Mouse (Mus musculus) lung, embryonic 16.5 days (tissue): Measurements from ENCODE around the gene Ak7. TPM values are rescaled to one million over a fixed set of nuclear protein-coding genes. Genes with fewer than 3 reads are reported as not detected.

Experiments
- ATAC-seq: fragments of 200-750 bp; cut with Nextera tagmentation; 2 replicates; pipeline ENCODE4 v1.8.0; 2017; ENCODE audit warnings: low read depth, mild to moderate bottlenecking, moderate library complexity
- H3K27ac ChIP-seq: fragments of 300-500 bp; sonication (generic); 2 replicates; pipeline ENCODE4 v1.5.1; 2014; ENCODE audit warnings: mild to moderate bottlenecking, control low read depth, low read length
- H3K27me3 ChIP-seq: fragments of 300-500 bp; sonication (generic); 2 replicates; pipeline ENCODE4 v1.6.1; 2014; ENCODE audit warnings: low read depth, low read length, mixed read lengths; ENCODE audit not compliant: control insufficient read depth, insufficient read depth
- H3K36me3 ChIP-seq: fragments of 300-500 bp; sonication (generic); 2 replicates; pipeline ENCODE4 v1.6.1; 2014; ENCODE audit warnings: low read length; ENCODE audit not compliant: control insufficient read depth, insufficient read depth
- H3K4me1 ChIP-seq: fragments of 300-500 bp; sonication (generic); replicated peaks from 2 replicates; pipeline ENCODE4 v1.6.1; 2014; ENCODE audit warnings: low read length, mixed read lengths; ENCODE audit not compliant: control insufficient read depth, insufficient read depth
- H3K4me2 ChIP-seq: fragments of 300-500 bp; sonication (generic); 2 replicates; pipeline ENCODE4 v1.6.1; 2014; ENCODE audit warnings: low read depth, low read length, control low read depth
- H3K4me3 ChIP-seq: fragments of 300-500 bp; sonication (generic); 2 replicates; pipeline ENCODE4 v1.5.1; 2014; ENCODE audit warnings: mild to moderate bottlenecking, low read length, control low read depth
- H3K9ac ChIP-seq: fragments of 300-500 bp; sonication (generic); 2 replicates; pipeline ENCODE4 v1.6.1; 2014; ENCODE audit warnings: low read length, control low read depth
- H3K9me3 ChIP-seq: fragments of 300-500 bp; sonication (generic); 2 replicates; pipeline ENCODE4 v1.6.1; 2016; ENCODE audit warnings: low read length; ENCODE audit not compliant: control insufficient read depth
- WGBS: fragments of 180-500 bp; shearing (Covaris S2); extraction: QIAGEN DNeasy Blood & Tissue Kit; methylation state at CpG from one replicate; pipeline ENCODE4 v1.1.7; 2014; 5-methylcytosine and 5-hydroxymethylcytosine counted together
- polyA plus RNA-seq: library from polyadenylated mRNA; unstranded; fragments of >200 nt; fragmentation: Nextera tagmentation; extraction: Ambion mirVana; gene quantifications from 2 replicates; pipeline ENCODE4 v1.2.1, GENCODE M21; 2015

Gene Ak7
- polyA plus RNA-seq, 1 experiment from 2014 or later = 2.8 TPM

- Histone ChIP-seq H3K36me3 (no peaks in the 10 kb centered on the region), H3K27me3 (no peaks in the 10 kb centered on the region), H3K4me3 (no peak overlapping the region), H3K9ac (no peak overlapping the region), H3K4me1 (no peaks in the 10 kb centered on the region), H3K9me3 (no peaks in the 10 kb centered on the region), H3K27ac (no peak overlapping the region), H3K4me2 (no peak overlapping the region)
- WGBS = 4% methylated on average over 5 of the region's 5 CpGs
- ATAC-seq = peak; percentile 51; the same call in 1 of the 2 replicates
Observed at GRCm38 (mm10) chr12:105722657-105723056, 16.9 kb downstream of the Ak7 start.

GRCm38 (mm10) chr12:105724616-105725015 lies 18.8 kb downstream of the Ak7 start:
- Histone ChIP-seq H3K9ac (no peak overlapping the region), H3K4me2 (no peak overlapping the region), H3K4me1 (no peaks in the 10 kb centered on the region), H3K4me3 (no peak overlapping the region), H3K27me3 (no peaks in the 10 kb centered on the region), H3K9me3 (no peaks in the 10 kb centered on the region), H3K36me3 (no peaks in the 10 kb centered on the region), H3K27ac (no peak overlapping the region)
- ATAC-seq = no peak
- 53% methylated on average over 1 of the region's 1 CpGs for WGBS

DNA sequence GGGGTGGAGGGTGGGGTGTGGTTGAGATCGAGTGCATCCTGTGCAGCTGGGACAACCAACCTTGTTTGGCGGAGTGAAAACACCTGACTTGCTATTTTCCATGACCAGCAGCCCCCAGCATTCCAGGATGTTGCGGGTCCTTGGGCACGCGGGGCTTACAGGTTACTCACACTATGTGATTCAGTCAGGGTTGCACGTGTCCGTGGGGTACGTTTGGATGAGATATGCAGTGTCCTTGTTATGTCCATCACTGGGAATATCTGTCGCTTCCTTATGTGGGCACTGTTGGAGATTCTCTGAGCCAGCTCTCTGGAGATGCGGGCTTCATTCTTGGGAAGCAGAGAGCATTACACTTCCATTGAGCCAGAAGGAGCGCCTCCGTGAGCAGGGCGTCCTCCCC lies 20.0 kb downstream of the Ak7 start:
- no peak overlapping the region for H3K27ac ChIP-seq
- ATAC-seq = no peak
- H3K9me3 ChIP-seq = no peaks in the 10 kb centered on the region
- H3K27me3 ChIP-seq = no peaks in the 10 kb centered on the region
- H3K9ac ChIP-seq = no peak overlapping the region
- 72% methylated on average over 13 of the region's 13 CpGs for WGBS
- H3K4me2 ChIP-seq = no peak overlapping the region
- H3K4me3 ChIP-seq = no peak overlapping the region
- H3K36me3 ChIP-seq = no peaks in the 10 kb centered on the region
- H3K4me1 ChIP-seq = no peaks in the 10 kb centered on the region

DNA sequence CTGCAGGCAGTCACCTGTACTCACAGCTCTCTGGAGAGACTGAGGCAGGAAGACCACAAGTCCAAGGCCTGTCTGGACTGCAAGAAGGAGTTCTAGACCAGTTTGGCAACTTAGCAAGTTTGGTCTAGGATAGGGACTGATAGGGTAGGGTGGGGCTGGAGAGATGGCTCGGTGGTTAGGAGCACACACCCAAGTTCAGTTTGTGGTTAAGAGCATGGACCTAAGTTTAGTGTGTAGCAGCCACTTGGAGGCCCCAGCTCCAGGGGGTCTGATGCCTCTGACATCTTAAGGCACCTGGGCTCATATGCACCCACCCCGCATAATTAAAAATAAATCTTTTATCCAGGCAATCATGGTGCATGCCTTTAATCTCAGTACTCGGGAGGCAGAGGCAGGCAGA lies 21.5 kb downstream of the Ak7 start:
- Histone ChIP-seq H3K4me1 (no peaks in the 10 kb centered on the region), H3K27ac (no peak overlapping the region), H3K4me3 (no peak overlapping the region), H3K9me3 (no peaks in the 10 kb centered on the region), H3K9ac (no peak overlapping the region), H3K4me2 (no peak overlapping the region), H3K36me3 (no peaks in the 10 kb centered on the region), H3K27me3 (no peaks in the 10 kb centered on the region)
- WGBS = 82% methylated on average over 3 of the region's 3 CpGs
- no peak for ATAC-seq

DNA sequence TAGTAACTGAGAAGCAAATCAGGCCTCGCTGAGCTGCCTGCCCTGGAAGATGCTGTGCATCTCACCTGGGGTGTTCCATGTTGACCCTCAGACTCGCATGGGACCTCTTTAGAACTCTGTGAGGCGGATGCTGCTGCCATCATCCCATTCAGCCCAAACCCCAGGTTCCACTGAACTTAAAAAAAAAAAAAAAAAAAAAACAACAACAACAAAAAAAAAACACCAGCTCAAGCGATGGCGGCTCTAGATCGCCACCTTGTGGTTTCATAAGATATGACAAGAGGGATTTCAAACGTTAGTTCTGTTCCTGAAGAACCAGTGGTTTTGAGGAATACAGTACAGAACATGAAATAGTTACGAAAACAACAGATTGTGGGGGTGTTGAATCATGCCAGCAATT lies 22.2 kb downstream of the Ak7 start:
- Histone ChIP-seq H3K9me3 (no peaks in the 10 kb centered on the region), H3K9ac (no peak overlapping the region), H3K4me3 (no peak overlapping the region), H3K27ac (no peak overlapping the region), H3K4me1 (no peaks in the 10 kb centered on the region), H3K27me3 (no peaks in the 10 kb centered on the region), H3K36me3 (no peaks in the 10 kb centered on the region), H3K4me2 (no peak overlapping the region)
- no peak for ATAC-seq
- 31% methylated on average over 8 of the region's 8 CpGs for WGBS

- WGBS = 47% methylated on average over 6 of the region's 6 CpGs
- H3K9me3 ChIP-seq = no peaks in the 10 kb centered on the region
- H3K4me3 ChIP-seq = no peak overlapping the region
- H3K36me3 ChIP-seq = no peaks in the 10 kb centered on the region
- H3K4me2 ChIP-seq = no peak overlapping the region
- H3K27me3 ChIP-seq = no peaks in the 10 kb centered on the region
- H3K4me1 ChIP-seq = no peaks in the 10 kb centered on the region
- H3K27ac ChIP-seq = no peak overlapping the region
- H3K9ac ChIP-seq = no peak overlapping the region
- ATAC-seq = no peak
Observed at GRCm38 (mm10) chr12:105730851-105731460, 25.2 kb downstream of the Ak7 start.

- H3K36me3 ChIP-seq = no peaks in the 10 kb centered on the region
- 66% methylated on average over 9 of the region's 9 CpGs for WGBS
- no peak for ATAC-seq
Observed at GRCm38 (mm10) chr12:105733370-105734159, 27.8 kb downstream of the Ak7 start.

DNA sequence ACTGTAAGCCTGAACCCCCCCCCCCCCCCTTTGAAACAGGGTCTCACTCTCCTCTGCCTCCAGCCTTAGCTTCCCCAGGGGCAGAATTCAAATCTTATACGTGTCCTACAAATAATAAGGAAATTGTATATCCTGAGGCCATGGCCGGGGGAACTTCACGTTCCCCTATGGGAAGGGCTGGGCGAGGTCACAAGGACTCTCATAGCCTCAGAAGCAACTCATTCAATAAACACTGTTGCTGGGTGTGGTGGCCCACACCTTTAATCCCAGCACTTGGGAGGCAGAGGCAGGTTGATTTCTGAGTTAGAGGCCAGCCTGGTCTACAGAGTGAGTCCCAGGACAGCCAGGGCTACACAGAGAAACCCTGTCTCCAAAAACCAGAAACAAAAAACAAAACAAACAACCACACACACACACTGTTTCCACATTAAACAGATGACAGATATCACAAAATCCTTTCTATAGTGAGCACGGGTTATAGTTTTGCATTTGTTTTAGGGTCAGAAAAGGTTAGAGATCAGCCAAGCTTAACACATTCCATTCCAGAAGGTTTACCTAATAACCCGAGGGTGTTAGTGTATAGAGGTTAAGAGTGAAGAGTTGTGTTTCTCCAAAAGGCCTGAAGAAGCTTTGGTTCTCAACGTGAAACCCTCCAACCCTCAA lies 29.6 kb downstream of the Ak7 start:
- no peak for ATAC-seq
- no peak overlapping the region for H3K27ac ChIP-seq
- no peaks in the 10 kb centered on the region for H3K9me3 ChIP-seq
- H3K4me3 ChIP-seq = no peak overlapping the region
- no peaks in the 10 kb centered on the region for H3K27me3 ChIP-seq
- WGBS = 59% methylated on average over 7 of the region's 7 CpGs
- H3K9ac ChIP-seq = no peak overlapping the region
- no peaks in the 10 kb centered on the region for H3K36me3 ChIP-seq
- no peaks in the 10 kb centered on the region for H3K4me1 ChIP-seq
- H3K4me2 ChIP-seq = no peak overlapping the region

More at GRCm38 (mm10) chr12:105733370-105734159, 27.8 kb downstream of the Ak7 start:
- no peak overlapping the region for H3K9ac ChIP-seq
- H3K4me3 ChIP-seq = no peak overlapping the region
- H3K27me3 ChIP-seq = no peaks in the 10 kb centered on the region
- no peak overlapping the region for H3K4me2 ChIP-seq
- no peaks in the 10 kb centered on the region for H3K9me3 ChIP-seq
- no peak overlapping the region for H3K27ac ChIP-seq
- H3K4me1 ChIP-seq = no peaks in the 10 kb centered on the region

- ATAC-seq = no peak
- Histone ChIP-seq H3K27me3 (no peaks in the 10 kb centered on the region), H3K9me3 (no peaks in the 10 kb centered on the region), H3K4me2 (no peak overlapping the region), H3K4me1 (no peaks in the 10 kb centered on the region), H3K27ac (no peak overlapping the region), H3K36me3 (no peaks in the 10 kb centered on the region), H3K4me3 (no peak overlapping the region), H3K9ac (no peak overlapping the region)
- 70% methylated on average over 6 of the region's 6 CpGs for WGBS
Observed at GRCm38 (mm10) chr12:105735889-105736251, 30.1 kb downstream of the Ak7 start.
